Mouse (Mus musculus) olfactory bulb, adult 2 months (tissue): ENCODE measurements around the gene Fgfr2. TPM values are rescaled to one million over a fixed set of nuclear protein-coding genes. Genes with fewer than 3 reads are reported as not detected.
A peak's percentile ranks its signal among the peaks of the same experiment; 100 is the strongest.

Experiments used
- H3K27ac ChIP-seq: fragments of 200-500 bp; 2 replicates; pipeline ENCODE4 v1.5.1; 2012; ENCODE audit warnings: low read depth, low read length; ENCODE audit not compliant: insufficient read depth
- H3K4me1 ChIP-seq: fragments of 200-500 bp; 2 replicates; pipeline ENCODE4 v1.6.1; 2012; ENCODE audit warnings: low read length; ENCODE audit not compliant: control insufficient read depth, insufficient read depth
- H3K4me3 ChIP-seq: fragments of 200-500 bp; 2 replicates; pipeline ENCODE4 v1.5.1; 2012; ENCODE audit warnings: mild to moderate bottlenecking, low read depth, low read length, moderate library complexity; ENCODE audit not compliant: insufficient read depth
- CTCF ChIP-seq: fragments of 200-500 bp; IDR thresholded peaks from 2 replicates; pipeline ENCODE4 v1.5.1; 2012; ENCODE audit warnings: low read depth, mild to moderate bottlenecking, low read length, moderate library complexity; ENCODE audit not compliant: insufficient read depth
- POLR2A ChIP-seq: fragments of 200-500 bp; IDR thresholded peaks from 2 replicates; pipeline ENCODE4 v1.6.1; 2012; ENCODE audit warnings: mild to moderate bottlenecking, low read depth, low read length, moderate library complexity; ENCODE audit not compliant: insufficient read depth
- WGBS: fragments of 180-500 bp; shearing (Covaris S2); methylation state at CpG from one replicate; pipeline ENCODE4 v1.1.7; 2018; 5-methylcytosine and 5-hydroxymethylcytosine counted together
- polyA plus RNA-seq: library from polyadenylated mRNA; stranded (reverse); fragments of >200 nt; gene quantifications from 2 replicates; pipeline ENCODE4 v1.2.4, GENCODE M21; 2012; ENCODE audit warnings: low replicate concordance; ENCODE audit not compliant: missing spikeins, insufficient read depth, insufficient read length

The Fgfr2 gene
- polyA plus RNA-seq, 1 experiment: not detected

DNA sequence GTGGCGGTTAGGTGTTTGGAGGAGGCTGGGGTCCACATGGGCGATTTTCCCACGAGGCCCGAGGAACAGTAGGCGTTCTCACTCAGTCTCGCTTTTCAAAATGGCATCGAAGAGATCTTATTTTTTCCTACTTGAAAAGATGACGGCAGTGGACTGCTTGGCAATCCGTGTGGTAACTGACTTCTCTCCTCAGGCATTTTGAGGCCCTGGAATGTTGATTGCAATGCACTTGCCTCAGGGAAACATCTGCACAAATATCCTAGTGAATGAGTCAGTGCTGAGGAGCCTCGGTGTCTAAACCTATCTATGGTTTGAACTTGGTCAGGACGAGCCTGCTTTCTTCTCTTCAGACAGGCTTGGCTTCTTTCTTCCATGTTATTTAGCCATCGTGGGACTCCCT is 2176.8 kb downstream of the Fgfr2 start:
- 88% methylated on average over 12 of the region's 12 CpGs for WGBS
- H3K4me3 ChIP-seq: no peak overlapping the region
- no peak for TF ChIP-seq POLR2A
- no peak for TF ChIP-seq CTCF

DNA sequence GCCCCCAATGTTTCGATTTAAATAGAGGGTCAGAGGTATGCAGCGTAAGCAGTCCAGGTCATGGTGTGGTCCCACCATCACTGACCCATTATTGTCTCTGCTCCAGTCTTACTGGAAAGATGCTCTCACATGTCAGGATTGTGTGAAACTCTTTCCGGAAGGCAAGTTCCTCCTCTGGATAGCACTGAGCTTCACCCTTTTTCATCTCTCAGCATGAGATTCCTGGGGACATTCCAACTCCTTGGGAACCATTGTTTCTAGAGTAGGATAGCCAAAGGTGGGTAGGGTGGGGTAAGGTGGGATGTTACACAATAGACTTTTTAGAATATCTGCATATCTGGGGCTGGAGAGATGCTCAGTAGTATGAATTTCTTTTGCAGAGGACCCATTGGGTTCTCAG is 2177.4 kb downstream of the Fgfr2 start:
- 88% methylated on average over 3 of the region's 3 CpGs for WGBS
- Histone ChIP-seq H3K27ac (no peak overlapping the region), H3K4me3 (no peak overlapping the region), H3K4me1 (peaks cover 8% of the 10 kb centered on the region)
- TF ChIP-seq POLR2A (no peak), CTCF (no peak)

More for the DNA sequence above, 2176.8 kb downstream of the Fgfr2 start:
- Histone ChIP-seq H3K27ac (no peak overlapping the region), H3K4me1 (peaks cover 10% of the 10 kb centered on the region)

DNA sequence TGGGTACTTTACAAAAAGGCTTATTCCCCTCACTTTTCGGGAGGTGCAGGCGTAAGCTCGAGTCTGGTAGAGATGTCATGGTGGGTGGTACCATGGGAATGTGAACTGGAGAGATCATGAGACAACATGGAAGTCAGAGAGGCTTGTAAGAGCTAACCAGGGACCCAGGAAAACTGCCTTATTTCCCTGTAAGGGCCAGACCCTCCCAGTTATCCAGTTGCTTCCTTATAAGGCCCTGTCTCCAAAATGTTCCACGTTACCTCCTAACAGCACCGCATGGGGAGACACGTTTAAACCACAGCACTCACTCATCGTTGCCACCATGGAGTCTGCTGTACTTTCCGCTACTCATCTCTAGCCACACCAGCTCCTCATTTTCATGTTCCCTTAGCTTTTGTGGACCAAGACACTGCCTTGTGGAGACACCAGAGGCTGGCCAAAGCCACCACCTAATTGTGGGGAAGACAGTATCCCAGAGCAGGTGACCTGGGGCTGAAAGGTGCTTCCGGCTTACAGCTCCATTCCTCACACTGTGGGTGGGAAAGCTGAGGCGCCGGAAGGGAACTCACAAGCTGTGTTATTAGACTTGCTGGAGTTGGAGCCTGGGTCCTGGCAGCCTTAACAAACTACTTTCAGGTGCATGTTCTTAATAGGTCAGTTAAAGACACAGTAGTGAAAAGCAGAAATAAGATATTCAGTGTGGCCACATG is 2178.2 kb downstream of the Fgfr2 start:
- Histone ChIP-seq H3K27ac (no peak overlapping the region), H3K4me1 (peaks cover 8% of the 10 kb centered on the region), H3K4me3 (no peak overlapping the region)
- no peak for TF ChIP-seq CTCF
- no peak for TF ChIP-seq POLR2A
- WGBS: 91% methylated on average over 11 of the region's 11 CpGs

DNA sequence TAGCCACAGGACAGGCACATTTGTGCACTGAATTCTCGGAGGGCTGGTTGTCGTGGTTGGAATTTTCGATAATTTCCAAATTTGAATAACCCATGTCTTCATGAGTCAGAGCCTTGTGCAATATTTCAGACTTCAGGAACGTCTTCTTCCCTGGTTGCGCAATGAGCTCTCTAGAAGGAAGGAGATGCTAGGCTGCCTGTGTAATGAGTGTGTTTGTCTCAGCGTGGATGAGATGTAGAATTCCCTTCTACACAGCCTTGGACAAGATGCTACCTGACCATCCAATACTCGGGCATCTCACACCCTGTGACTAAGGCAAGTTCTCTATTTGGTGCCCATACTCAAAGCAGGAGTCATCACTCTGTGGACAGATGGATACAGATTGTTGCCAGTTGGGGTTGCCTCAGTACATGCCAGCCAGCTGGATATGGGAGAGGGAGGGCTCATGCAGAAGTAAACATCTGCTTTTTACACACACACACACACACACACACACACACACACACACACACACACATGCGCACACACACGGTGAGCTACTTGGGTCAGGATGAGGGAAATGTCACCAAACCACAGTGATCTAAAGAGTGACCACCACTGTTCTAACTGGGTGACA is 2179.8 kb downstream of the Fgfr2 start:
- WGBS: 93% methylated on average over 9 of the region's 9 CpGs
- Histone ChIP-seq H3K4me3 (no peak overlapping the region), H3K4me1 (no peaks in the 10 kb centered on the region), H3K27ac (no peak overlapping the region)
- TF ChIP-seq CTCF (no peak), POLR2A (no peak)

DNA sequence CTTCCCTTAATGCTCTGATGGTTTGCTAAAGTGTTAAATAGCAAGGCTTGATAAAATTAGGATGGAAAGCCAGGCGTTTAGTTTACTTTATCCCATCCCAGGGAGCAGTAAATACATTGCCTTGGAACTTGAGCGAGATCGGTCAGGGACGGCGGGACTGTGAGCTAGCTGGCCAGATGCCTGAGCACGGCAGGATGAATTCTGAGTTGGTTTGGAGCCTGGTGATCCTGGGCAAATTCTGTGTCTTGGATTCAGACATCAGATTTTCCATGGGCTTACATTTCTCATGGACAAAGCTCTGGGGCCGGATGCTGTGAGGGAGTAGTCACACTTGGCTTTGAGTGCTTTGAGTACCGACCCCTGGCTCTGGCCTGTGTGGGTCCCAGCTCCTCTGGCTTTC is 2182.4 kb downstream of the Fgfr2 start:
- TF ChIP-seq CTCF (no peak), POLR2A (no peak)
- no peak overlapping the region for H3K4me3 ChIP-seq
- H3K27ac ChIP-seq: no peak overlapping the region
- H3K4me1 ChIP-seq: peaks cover 11% of the 10 kb centered on the region
- 68% methylated on average over 8 of the region's 8 CpGs for WGBS

DNA sequence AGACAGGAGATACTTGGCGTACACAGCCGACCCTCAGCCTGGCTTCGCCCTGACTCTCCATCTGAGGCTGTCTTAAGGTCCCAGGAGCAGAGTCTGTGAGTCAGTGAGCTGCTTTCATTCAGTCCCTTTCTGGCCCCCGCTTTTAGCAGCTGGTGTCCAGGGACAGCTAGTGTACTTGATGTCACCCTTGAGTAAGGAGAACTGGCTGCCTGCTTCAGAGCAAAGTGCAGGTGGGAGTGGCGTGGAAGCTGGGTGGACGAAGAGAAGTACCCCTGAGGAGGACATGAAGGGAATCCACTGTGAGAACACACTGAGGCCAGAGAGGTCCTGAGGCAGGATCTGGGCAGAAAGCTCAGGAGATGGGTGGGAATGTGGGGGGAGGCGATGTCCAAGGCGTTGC is 2184.3 kb downstream of the Fgfr2 start:
- TF ChIP-seq POLR2A: no peak
- 92% methylated on average over 8 of the region's 8 CpGs for WGBS
- 0 out of 2 replicates have a peak overlapping the region, but pooled peaks have one; percentile 4 for H3K4me3 ChIP-seq

DNA sequence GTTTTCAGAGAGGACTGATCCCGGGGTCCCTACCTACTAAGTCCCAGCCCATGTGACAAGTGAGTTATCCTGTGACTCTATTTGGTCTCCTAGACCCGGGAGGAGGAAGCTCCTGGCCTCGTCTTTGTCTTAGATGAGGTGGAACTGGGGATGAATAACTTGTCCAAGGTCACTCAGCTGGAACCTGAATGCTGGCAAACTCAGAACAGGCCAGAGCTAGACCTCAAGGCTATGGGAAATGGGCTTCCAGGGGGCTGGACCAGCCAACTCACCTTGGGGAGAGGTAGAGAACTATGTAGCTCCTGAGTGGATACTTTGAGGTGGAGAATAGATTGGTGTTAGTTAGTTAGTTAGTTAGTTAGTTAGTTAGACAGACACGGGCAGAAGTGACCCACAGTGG is 2185.1 kb downstream of the Fgfr2 start:
- Histone ChIP-seq H3K4me1 (peaks cover 16% of the 10 kb centered on the region), H3K4me3 (peak overlapping the region; percentile 9; the same call in 1 of the 2 replicates), H3K27ac (no peak overlapping the region)
- TF ChIP-seq CTCF: no peak
- no peak for TF ChIP-seq POLR2A
- 58% methylated on average over 4 of the region's 4 CpGs for WGBS

More for the DNA sequence above, 2184.3 kb downstream of the Fgfr2 start:
- Histone ChIP-seq H3K27ac (no peak overlapping the region), H3K4me1 (peaks cover 16% of the 10 kb centered on the region)

DNA sequence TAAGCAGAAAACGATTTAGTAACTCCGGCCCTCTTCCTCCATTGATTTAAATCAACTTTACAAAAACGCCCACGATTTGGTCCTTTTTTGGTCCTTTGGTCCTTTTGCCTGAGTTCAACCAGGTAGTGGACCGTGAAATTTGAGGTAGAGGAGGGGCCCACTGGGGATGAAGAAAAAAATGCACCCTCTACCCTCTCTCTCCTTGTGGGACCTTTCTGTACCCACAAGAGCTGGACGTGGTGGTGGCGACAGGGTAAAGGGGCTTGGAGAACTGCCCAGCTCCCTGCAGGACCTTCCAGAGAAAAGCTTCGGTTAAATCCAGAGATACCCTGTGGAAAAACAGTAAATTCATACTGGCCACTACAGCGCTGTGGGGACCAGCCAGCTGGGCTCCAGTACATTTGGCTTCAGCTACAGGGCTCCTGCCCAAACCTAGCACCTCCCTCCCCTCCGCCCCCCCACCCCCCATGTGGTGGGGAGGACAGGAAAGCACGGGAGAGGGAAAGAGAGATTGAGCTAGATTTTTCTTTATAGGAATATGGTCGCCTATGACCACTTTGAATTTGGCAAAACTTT is 2185.8 kb downstream of the Fgfr2 start:
- peak overlapping the region; percentile 68; the same call in 1 of the 2 replicates for H3K4me3 ChIP-seq
- TF ChIP-seq POLR2A: no peak
- no peak for TF ChIP-seq CTCF

DNA sequence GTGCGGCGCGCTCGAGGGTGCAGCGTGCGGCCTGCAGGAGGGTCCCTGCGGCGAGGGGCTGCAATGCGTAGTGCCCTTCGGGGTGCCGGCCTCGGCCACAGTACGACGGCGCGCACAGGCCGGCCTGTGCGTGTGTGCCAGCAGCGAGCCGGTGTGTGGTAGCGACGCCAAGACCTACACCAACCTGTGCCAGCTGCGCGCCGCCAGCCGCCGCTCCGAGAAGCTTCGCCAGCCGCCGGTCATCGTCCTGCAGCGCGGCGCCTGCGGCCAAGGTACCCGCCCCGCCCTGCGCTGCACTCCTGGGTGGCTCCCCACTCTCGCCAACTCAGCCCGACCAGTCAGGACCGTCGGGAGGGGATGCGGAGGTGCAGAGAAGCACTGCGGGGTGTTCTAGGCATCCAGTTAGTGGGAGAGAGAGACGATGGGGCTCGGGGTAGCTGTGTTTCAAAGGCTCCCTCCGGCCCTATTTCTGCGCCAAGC is 2186.6 kb downstream of the Fgfr2 start:
- Histone ChIP-seq H3K27ac (peak overlapping the region; percentile 49), H3K4me1 (peaks cover 16% of the 10 kb centered on the region), H3K4me3 (peak overlapping the region; percentile 68)
- WGBS: under 1% methylated on average over 49 of the region's 49 CpGs
- TF ChIP-seq CTCF: no peak
- TF ChIP-seq POLR2A: no peak

More for the DNA sequence above, 2185.8 kb downstream of the Fgfr2 start:
- WGBS: 19% methylated on average over 12 of the region's 12 CpGs
- Histone ChIP-seq H3K4me1 (peaks cover 16% of the 10 kb centered on the region), H3K27ac (no peak overlapping the region; the same call in 1 of the 2 replicates)
